Mouse (Mus musculus) frontal cortex, adult (tissue): ENCODE data around the gene Shank2.

Source experiments
- ATAC-seq: cut with Nextera tagmentation; 2 replicates; pipeline ENCODE4 v1.9.2; 2017; ENCODE audit warnings: mild to moderate bottlenecking, moderate library complexity, mixed read lengths; ENCODE audit not compliant: low TSS enrichment

The Shank2 gene

DNA sequence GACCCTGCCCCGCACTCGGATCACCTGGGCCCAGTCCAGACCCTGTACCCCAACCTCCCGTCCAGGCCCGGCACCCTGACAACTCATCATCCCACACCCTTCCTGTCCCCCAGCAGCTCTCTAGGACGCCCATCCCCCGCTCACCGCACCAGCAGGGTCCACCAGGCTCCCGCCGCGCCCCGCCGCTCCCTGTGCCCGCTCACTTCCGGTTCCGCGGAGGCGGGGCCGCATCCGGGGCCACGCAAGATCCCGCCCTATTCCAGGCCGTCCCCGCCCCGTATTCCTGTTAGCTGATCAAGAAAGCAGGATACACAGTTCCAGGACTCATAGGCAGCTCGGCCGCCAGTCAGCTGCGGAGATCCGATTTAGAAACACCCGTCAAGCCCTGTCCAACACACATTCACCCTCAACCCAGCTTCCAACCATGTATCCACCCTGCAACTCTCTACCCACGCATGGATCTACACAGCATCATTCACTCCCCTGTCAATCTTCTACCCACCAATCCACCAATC lies 468.9 kb downstream of the Shank2 start, which contains the start of gene Cttn:
Cttn (minus strand) TSS at position 465 of the 515 bp plus-strand sequence.
- ATAC-seq, result peak; percentile 90

DNA sequence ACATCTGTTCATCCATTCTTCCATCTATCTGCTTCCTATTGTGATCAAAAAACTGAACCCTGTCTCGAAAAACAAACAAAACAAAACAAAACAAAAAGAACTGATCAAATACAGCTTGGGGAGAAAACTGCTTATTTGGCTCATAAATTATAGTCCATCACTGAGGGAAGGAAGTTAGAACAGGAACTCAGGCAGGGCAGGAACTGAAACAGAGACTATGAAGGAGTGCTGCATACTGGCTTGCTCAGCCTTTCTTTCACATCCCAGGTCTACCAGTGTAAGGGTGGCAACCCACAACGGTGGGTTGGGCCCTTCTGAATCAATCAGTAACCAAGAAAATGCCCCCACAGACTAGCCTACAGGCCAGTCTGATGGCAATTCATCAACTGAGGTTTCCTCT lies 469.4 kb downstream of the Shank2 start:
- no peak for ATAC-seq

DNA sequence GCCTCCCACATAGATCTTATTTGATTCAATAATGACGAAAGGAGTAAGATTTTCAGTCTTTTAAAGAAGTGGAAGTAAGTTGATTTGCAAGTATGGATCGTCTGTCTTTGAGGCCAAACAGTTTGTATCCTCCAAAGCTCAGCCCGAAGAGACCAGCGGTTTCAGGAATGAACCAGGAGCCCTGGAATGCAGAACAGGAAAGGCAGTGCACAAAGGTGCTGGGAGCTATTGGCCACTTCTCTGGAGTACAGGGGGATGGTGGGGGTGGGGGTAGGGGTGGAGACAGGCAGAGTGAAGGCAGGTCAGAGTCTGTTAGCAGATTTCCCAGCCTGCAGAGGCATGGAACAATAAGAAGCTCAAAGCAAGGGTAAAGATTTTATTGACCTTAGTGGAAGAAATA lies 471.8 kb downstream of the Shank2 start:
- ATAC-seq, result no peak
